Mouse (Mus musculus): ENCODE measurements around the gene Rnf103. TPM values are rescaled to one million over a fixed set of nuclear protein-coding genes. Genes with fewer than 3 reads are reported as not detected.

The Rnf103 gene
- polyA plus RNA-seq, 1 experiment from 2014 or later, result 25.4 TPM

GRCm38 (mm10) chr6:71457956-71458608 is 35.6 kb upstream of the Rnf103 start:
- no peaks in the 10 kb centered on the region for H3K36me3 ChIP-seq (ENCODE audit: control insufficient read depth, insufficient read depth, low read length)
- ATAC-seq (ENCODE audit: low FRiP score, low TSS enrichment), result no peak

GRCm38 (mm10) chr6:71465146-71465545 is 28.5 kb upstream of the Rnf103 start:
- TF ChIP-seq CTCF (IDR thresholded peaks at IDR 0.05; ENCODE audit: low read depth), result no peak
- DNase-seq (ENCODE audit: low spot score), result no peak
- Histone ChIP-seq H3K9ac (ENCODE audit: low read length) (no peak overlapping the region), H3K4me2 (replicated peaks; ENCODE audit: low read depth) (no peak overlapping the region), H3K4me3 (ENCODE audit: low read depth, low read length) (no peak overlapping the region), H3K9me3 (ENCODE audit: control insufficient read depth, low read length) (no peaks in the 10 kb centered on the region), H3K27me3 (ENCODE audit: control insufficient read depth, insufficient read depth, low read length) (no peaks in the 10 kb centered on the region), H3K4me1 (replicated peaks; ENCODE audit: control insufficient read depth, insufficient read depth) (no peaks in the 10 kb centered on the region), H3K36me3 (ENCODE audit: control insufficient read depth, insufficient read depth, low read length) (no peaks in the 10 kb centered on the region), H3K27ac (replicated peaks) (no peak overlapping the region)
- ATAC-seq (ENCODE audit: low FRiP score, low TSS enrichment), result no peak
- 81% methylated on average over 3 of the region's 3 CpGs for WGBS

More at GRCm38 (mm10) chr6:71457956-71458608, 35.6 kb upstream of the Rnf103 start:
- no peaks in the 10 kb centered on the region for H3K4me1 ChIP-seq (replicated peaks; ENCODE audit: control insufficient read depth, insufficient read depth)
- no peak for TF ChIP-seq EP300 (optimal IDR thresholded peaks at IDR 0.05)
- TF ChIP-seq CTCF (IDR thresholded peaks at IDR 0.05; ENCODE audit: low read depth), result no peak
- no peaks in the 10 kb centered on the region for H3K9me3 ChIP-seq (ENCODE audit: control insufficient read depth, low read length)
- DNase-seq (ENCODE audit: low spot score), result no peak
- H3K4me2 ChIP-seq (replicated peaks; ENCODE audit: low read depth), result no peak overlapping the region
- no peak overlapping the region for H3K27ac ChIP-seq (replicated peaks)
- no peaks in the 10 kb centered on the region for H3K27me3 ChIP-seq (ENCODE audit: control insufficient read depth, insufficient read depth, low read length)
- no peak overlapping the region for H3K4me3 ChIP-seq (ENCODE audit: low read depth, low read length)
- 58% methylated on average over 8 of the region's 8 CpGs for WGBS
- no peak overlapping the region for H3K9ac ChIP-seq (ENCODE audit: low read length)

- H3K4me1 ChIP-seq (replicated peaks; ENCODE audit: control insufficient read depth, insufficient read depth), result no peaks in the 10 kb centered on the region
- no peaks in the 10 kb centered on the region for H3K27me3 ChIP-seq (ENCODE audit: control insufficient read depth, insufficient read depth, low read length)
- no peak for DNase-seq (ENCODE audit: low spot score)
- H3K4me3 ChIP-seq (ENCODE audit: low read depth, low read length), result no peak overlapping the region
- H3K9me3 ChIP-seq (ENCODE audit: control insufficient read depth, low read length), result no peaks in the 10 kb centered on the region
- no peak for ATAC-seq (ENCODE audit: low FRiP score, low TSS enrichment)
- no peak overlapping the region for H3K4me2 ChIP-seq (replicated peaks; ENCODE audit: low read depth)
- no peak overlapping the region for H3K27ac ChIP-seq (replicated peaks)
- WGBS, result 89% methylated on average over 4 of the region's 4 CpGs
- no peak overlapping the region for H3K9ac ChIP-seq (ENCODE audit: low read length)
- no peak for TF ChIP-seq CTCF (IDR thresholded peaks at IDR 0.05; ENCODE audit: low read depth)
- no peak for TF ChIP-seq EP300 (optimal IDR thresholded peaks at IDR 0.05)
- no peaks in the 10 kb centered on the region for H3K36me3 ChIP-seq (ENCODE audit: control insufficient read depth, insufficient read depth, low read length)
These were observed 25.9 kb upstream of the Rnf103 start for GRCm38 (mm10) chr6:71467766-71468165.

GRCm38 (mm10) chr6:71469291-71469690 is 24.4 kb upstream of the Rnf103 start:
- no peaks in the 10 kb centered on the region for H3K27me3 ChIP-seq (ENCODE audit: control insufficient read depth, insufficient read depth, low read length)
- H3K9me3 ChIP-seq (ENCODE audit: control insufficient read depth, low read length), result no peaks in the 10 kb centered on the region
- no peak overlapping the region for H3K4me2 ChIP-seq (replicated peaks; ENCODE audit: low read depth)
- ATAC-seq (ENCODE audit: low FRiP score, low TSS enrichment) (no peak), DNase-seq (ENCODE audit: low spot score) (no peak)
- WGBS, result 19% methylated on average over 3 of the region's 3 CpGs
- TF ChIP-seq CTCF (IDR thresholded peaks at IDR 0.05; ENCODE audit: low read depth) (no peak), EP300 (optimal IDR thresholded peaks at IDR 0.05) (no peak)
- H3K4me1 ChIP-seq (replicated peaks; ENCODE audit: control insufficient read depth, insufficient read depth), result no peaks in the 10 kb centered on the region
- H3K27ac ChIP-seq (replicated peaks), result no peak overlapping the region
- H3K9ac ChIP-seq (ENCODE audit: low read length), result no peak overlapping the region
- H3K4me3 ChIP-seq (ENCODE audit: low read depth, low read length), result no peak overlapping the region
- H3K36me3 ChIP-seq (ENCODE audit: control insufficient read depth, insufficient read depth, low read length), result no peaks in the 10 kb centered on the region

GRCm38 (mm10) chr6:71471830-71472520 is 21.7 kb upstream of the Rnf103 start:
- peak; percentile 18 for DNase-seq (ENCODE audit: low spot score)
- peak; percentile 78 for ATAC-seq (ENCODE audit: low FRiP score, low TSS enrichment)
- Histone ChIP-seq H3K4me2 (replicated peaks; ENCODE audit: low read depth) (no peak overlapping the region), H3K9me3 (ENCODE audit: control insufficient read depth, low read length) (no peaks in the 10 kb centered on the region), H3K4me3 (ENCODE audit: low read depth, low read length) (no peak overlapping the region), H3K27ac (replicated peaks) (no peak overlapping the region), H3K4me1 (replicated peaks; ENCODE audit: control insufficient read depth, insufficient read depth) (no peaks in the 10 kb centered on the region), H3K36me3 (ENCODE audit: control insufficient read depth, insufficient read depth, low read length) (no peaks in the 10 kb centered on the region), H3K27me3 (ENCODE audit: control insufficient read depth, insufficient read depth, low read length) (no peaks in the 10 kb centered on the region), H3K9ac (ENCODE audit: low read length) (no peak overlapping the region)
- no peak for TF ChIP-seq EP300 (optimal IDR thresholded peaks at IDR 0.05)
- no peak for TF ChIP-seq CTCF (IDR thresholded peaks at IDR 0.05; ENCODE audit: low read depth)
- WGBS, result 70% methylated on average over 4 of the region's 4 CpGs

GRCm38 (mm10) chr6:71472786-71473185 is 20.9 kb upstream of the Rnf103 start:
- Histone ChIP-seq H3K9me3 (ENCODE audit: control insufficient read depth, low read length) (no peaks in the 10 kb centered on the region), H3K4me2 (replicated peaks; ENCODE audit: low read depth) (no peak overlapping the region), H3K4me3 (ENCODE audit: low read depth, low read length) (no peak overlapping the region), H3K27ac (replicated peaks) (no peak overlapping the region), H3K27me3 (ENCODE audit: control insufficient read depth, insufficient read depth, low read length) (no peaks in the 10 kb centered on the region), H3K4me1 (replicated peaks; ENCODE audit: control insufficient read depth, insufficient read depth) (no peaks in the 10 kb centered on the region), H3K36me3 (ENCODE audit: control insufficient read depth, insufficient read depth, low read length) (no peaks in the 10 kb centered on the region), H3K9ac (ENCODE audit: low read length) (no peak overlapping the region)
- WGBS, result 62% methylated on average over 1 of the region's 1 CpGs
- DNase-seq (ENCODE audit: low spot score), result no peak
- no peak for ATAC-seq (ENCODE audit: low FRiP score, low TSS enrichment)
- TF ChIP-seq EP300 (optimal IDR thresholded peaks at IDR 0.05), result no peak
- no peak for TF ChIP-seq CTCF (IDR thresholded peaks at IDR 0.05; ENCODE audit: low read depth)

Data from stomach, postnatal 0 days (tissue).